Mouse (Mus musculus) embryonic fibroblast, embryonic 13.5 days (primary cell): ENCODE measurements around the gene Trim58.

Experiments used
- CTCF ChIP-seq: IDR thresholded peaks from 2 replicates; pipeline ENCODE4 v1.5.1; 2011; ENCODE audit warnings: mild to moderate bottlenecking, control low read depth, low read length, moderate library complexity, borderline replicate concordance; ENCODE audit not compliant: insufficient read depth
- POLR2A ChIP-seq: IDR thresholded peaks from 2 replicates; pipeline ENCODE4 v1.6.1; 2011; ENCODE audit warnings: low read depth, mild to moderate bottlenecking, control low read depth, low read length, moderate library complexity

- TF ChIP-seq CTCF (no peak), POLR2A (no peak)
Measured at GRCm38 (mm10) chr11:58634878-58635277, 5.4 kb upstream of the Trim58 start.
